Mouse (Mus musculus): Measurements from ENCODE around the gene Try5. TPM values are rescaled to one million over a fixed set of nuclear protein-coding genes. Genes with fewer than 3 reads are reported as not detected.
"Not testable (repeated sequence)": the region's sequence is repeated elsewhere in the genome, so short reads cannot be mapped to it uniquely, and the experiment has no call there.

Gene Try5
- polyA plus RNA-seq (2016; fragmentation: Nextera tagmentation; extraction: Ambion mirVana) = not detected in 2 replicates

DNA sequence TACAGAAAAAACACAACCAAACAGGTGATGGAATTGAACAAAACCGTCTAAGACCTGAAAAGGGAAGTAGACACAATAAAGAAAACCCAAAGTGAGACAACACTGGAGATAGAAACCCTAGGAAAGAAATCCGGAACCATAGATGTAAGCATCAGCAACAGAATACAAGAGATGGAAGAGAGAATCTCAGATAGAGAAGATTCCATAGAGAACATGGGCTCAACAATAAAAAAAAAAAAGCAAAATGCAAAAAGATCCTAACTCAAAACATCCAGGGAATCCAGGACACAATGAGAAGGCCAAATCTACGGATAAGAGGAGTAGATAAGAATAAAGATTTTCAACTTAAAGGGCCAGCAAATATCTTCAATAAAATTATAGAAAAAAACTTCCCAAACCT, at the start of gene Try5:
TSS of gene Try5 (minus strand) at position 101 of the 400 bp plus-strand sequence.
- not testable (repeated sequence) for H3K27me3 ChIP-seq (replicated peaks; ENCODE audit: low read depth, poor library complexity, severe bottlenecking); H3K36me3 ChIP-seq (replicated peaks); H3K4me3 ChIP-seq; H3K27ac ChIP-seq (replicated peaks); H3K9me3 ChIP-seq; H3K4me1 ChIP-seq; DNase-seq (ENCODE audit: low spot score)
- WGBS = 81% methylated on average over 3 of the region's 3 CpGs

DNA sequence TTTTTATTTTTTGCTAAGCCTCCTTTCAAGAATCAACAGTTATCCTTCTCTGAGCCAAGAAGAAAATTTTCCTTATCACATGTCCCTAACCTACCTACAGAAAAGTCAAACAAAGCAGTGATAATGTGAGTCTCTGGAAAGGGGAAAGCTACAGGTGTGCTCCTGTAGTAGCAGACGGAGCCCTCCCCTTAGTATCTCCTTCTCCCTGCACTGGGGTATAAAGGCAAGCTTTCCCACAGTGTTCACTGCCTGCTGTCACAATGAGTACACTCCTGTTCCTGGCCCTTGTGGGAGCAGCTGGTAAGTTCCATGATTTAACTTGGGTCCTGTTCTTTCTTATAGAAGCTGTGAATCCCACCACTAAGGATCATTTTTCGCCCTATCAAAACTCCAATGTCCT, 37.3 kb upstream of the Try5 start, which contains the start of gene Try10:
TSS of gene Try10 (plus strand) at position 174 of the 400 bp plus-strand sequence.
- H3K36me3 ChIP-seq (replicated peaks) = no peaks in the 10 kb centered on the region
- H3K27me3 ChIP-seq (replicated peaks; ENCODE audit: low read depth, poor library complexity, severe bottlenecking) = no peaks in the 10 kb centered on the region
- no peak for DNase-seq (ENCODE audit: low spot score)
- H3K9me3 ChIP-seq = no peaks in the 10 kb centered on the region
- 86% methylated on average over 2 of the region's 2 CpGs for WGBS
- H3K4me1 ChIP-seq = no peaks in the 10 kb centered on the region
- no peak within 1 kb of the TSS for H3K27ac ChIP-seq (replicated peaks)
- no peak within 1 kb of the TSS for H3K4me3 ChIP-seq

DNA sequence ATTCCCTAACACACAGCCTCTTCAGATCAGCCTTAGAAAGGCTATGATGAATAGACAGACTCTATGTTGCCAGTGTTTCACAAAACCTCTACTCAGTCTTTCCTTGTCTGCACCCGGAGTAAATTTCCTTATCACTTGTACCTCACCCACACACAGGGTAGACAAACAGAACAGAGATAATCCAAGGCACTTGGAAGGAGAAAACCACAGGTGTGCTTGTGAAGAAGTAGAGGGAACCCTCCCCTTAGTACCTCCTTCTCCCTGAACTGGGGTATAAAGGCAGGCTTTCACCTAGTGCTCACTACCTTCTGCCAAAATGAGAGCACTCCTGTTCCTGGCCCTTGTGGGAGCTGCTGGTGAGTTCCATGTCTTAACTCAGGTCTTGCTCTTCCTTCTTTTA, 14.7 kb downstream of the Try5 start, which contains the start of gene Try4:
TSS of gene Try4 (plus strand) at position 301 of the 400 bp plus-strand sequence.
- Histone ChIP-seq H3K36me3 (replicated peaks) (no peaks in the 10 kb centered on the region), H3K9me3 (no peaks in the 10 kb centered on the region), H3K27me3 (replicated peaks; ENCODE audit: low read depth, poor library complexity, severe bottlenecking) (no peaks in the 10 kb centered on the region), H3K4me1 (no peaks in the 10 kb centered on the region), H3K27ac (replicated peaks) (no peak within 1 kb of the TSS), H3K4me3 (no peak within 1 kb of the TSS)
- WGBS = 83% methylated on average over 1 of the region's 1 CpGs
- DNase-seq (ENCODE audit: low spot score) = no peak

DNA sequence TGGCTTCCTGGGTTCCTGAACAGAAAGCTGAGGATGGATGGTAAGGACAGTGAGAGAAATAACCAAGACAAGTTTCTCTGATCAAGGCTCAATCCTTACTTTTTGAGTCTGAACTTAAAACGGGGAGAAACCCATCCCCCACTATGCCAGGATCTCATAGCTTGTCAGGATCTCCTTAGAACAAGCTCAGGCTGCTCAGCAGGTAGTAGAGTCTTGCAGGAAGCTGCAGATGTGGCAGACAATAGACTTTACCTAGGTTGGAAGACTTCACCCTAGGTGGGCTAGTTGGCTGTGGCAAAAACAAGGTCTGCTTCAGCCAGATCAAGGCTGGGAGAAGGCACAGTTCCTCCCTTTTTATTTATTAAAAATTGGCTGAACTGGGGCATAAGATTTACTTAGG, 18.4 kb downstream of the Try5 start:
- Histone ChIP-seq H3K9me3 (no peaks in the 10 kb centered on the region), H3K27me3 (replicated peaks; ENCODE audit: low read depth, poor library complexity, severe bottlenecking) (no peaks in the 10 kb centered on the region), H3K4me1 (no peaks in the 10 kb centered on the region), H3K36me3 (replicated peaks) (no peaks in the 10 kb centered on the region), H3K27ac (replicated peaks) (no peak overlapping the region), H3K4me3 (no peak overlapping the region)
- WGBS = 22% methylated on average over 1 of the region's 1 CpGs
- no peak for DNase-seq (ENCODE audit: low spot score)

DNA sequence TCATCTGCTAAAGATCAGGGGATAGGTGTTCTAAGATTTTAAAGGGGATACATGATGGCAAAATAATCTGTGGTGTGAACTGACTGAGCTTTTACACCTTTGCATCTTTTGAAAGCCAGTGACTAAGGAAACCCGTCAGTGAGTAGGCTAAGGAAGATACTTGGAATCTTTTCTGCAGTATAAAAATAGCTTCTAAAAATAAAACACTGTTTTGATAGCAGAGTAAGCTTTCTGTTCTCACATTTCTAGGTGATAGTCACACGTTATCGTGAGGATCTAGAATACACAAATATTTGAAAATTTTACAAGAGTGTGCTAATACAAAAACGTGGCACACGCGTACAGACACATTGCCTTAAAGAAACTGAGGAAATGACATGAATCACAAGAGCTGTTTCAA, 50.5 kb downstream of the Try5 start:
- H3K9me3 ChIP-seq = 0 out of 2 replicates have a peak, but pooled peaks cover 8% of the 10 kb centered on the region
- H3K27ac ChIP-seq (replicated peaks) = no peak overlapping the region
- WGBS = 93% methylated on average over 6 of the region's 6 CpGs
- no peaks in the 10 kb centered on the region for H3K36me3 ChIP-seq (replicated peaks)
- no peaks in the 10 kb centered on the region for H3K27me3 ChIP-seq (replicated peaks; ENCODE audit: low read depth, poor library complexity, severe bottlenecking)
- no peak overlapping the region for H3K4me3 ChIP-seq
- DNase-seq (ENCODE audit: low spot score) = no peak
- no peaks in the 10 kb centered on the region for H3K4me1 ChIP-seq

DNA sequence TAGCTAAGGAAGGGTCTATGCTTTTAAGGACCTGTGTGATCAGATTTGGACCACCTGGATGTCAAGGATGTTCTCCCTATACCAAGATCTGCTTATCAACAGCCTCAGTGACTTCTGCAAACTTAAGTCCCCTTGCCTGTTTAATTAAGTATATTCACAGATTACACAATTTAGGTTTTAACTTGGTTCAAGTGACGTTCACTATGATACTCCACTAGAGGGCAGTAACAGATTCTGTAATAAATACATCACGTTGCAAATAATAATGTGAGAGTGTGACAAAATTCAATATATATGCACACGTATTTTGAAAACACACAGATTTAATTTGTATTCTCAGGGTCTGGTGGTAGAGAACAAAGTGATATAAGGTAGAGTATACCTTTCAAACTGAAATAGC, 53.8 kb downstream of the Try5 start:
- Histone ChIP-seq H3K27me3 (replicated peaks; ENCODE audit: low read depth, poor library complexity, severe bottlenecking) (no peaks in the 10 kb centered on the region), H3K36me3 (replicated peaks) (no peaks in the 10 kb centered on the region), H3K27ac (replicated peaks) (no peak overlapping the region), H3K9me3 (0 out of 2 replicates have a peak, but pooled peaks cover 8% of the 10 kb centered on the region), H3K4me1 (no peaks in the 10 kb centered on the region), H3K4me3 (no peak overlapping the region)
- 49% methylated on average over 3 of the region's 3 CpGs for WGBS
- no peak for DNase-seq (ENCODE audit: low spot score)

Other genes with a start within 250 kb of the Try5 start
- gene Try4, start 14.6 kb downstream of the Try5 start, polyA plus RNA-seq (2016; fragmentation: Nextera tagmentation; extraction: Ambion mirVana) = not detected in 2 replicates
- not detected in 2 replicates for gene Try10, start 37.3 kb upstream of the Try5 start, polyA plus RNA-seq (2016; fragmentation: Nextera tagmentation; extraction: Ambion mirVana)
- not detected in 2 replicates for gene Prss3, start 60.8 kb upstream of the Try5 start, polyA plus RNA-seq (2016; fragmentation: Nextera tagmentation; extraction: Ambion mirVana)
- gene Gm5771, start 75.5 kb upstream of the Try5 start, polyA plus RNA-seq (2016; fragmentation: Nextera tagmentation; extraction: Ambion mirVana) = not detected in 2 replicates
- gene Gm10334, start 129.3 kb upstream of the Try5 start, polyA plus RNA-seq (2016; fragmentation: Nextera tagmentation; extraction: Ambion mirVana) = not detected in 2 replicates
- not detected in 2 replicates for gene Prss1, start 142.1 kb upstream of the Try5 start, polyA plus RNA-seq (2016; fragmentation: Nextera tagmentation; extraction: Ambion mirVana)
- not detected in 2 replicates for gene Prss2, start 204.9 kb upstream of the Try5 start, polyA plus RNA-seq (2016; fragmentation: Nextera tagmentation; extraction: Ambion mirVana)